Mouse (Mus musculus) stomach, adult 2 months (tissue): ENCODE data around the gene Actr6. TPM values are rescaled to one million over a fixed set of nuclear protein-coding genes. Genes with fewer than 3 reads are reported as not detected.

Source experiments
- polyA plus RNA-seq: library from polyadenylated mRNA; depleted of rRNA; stranded (reverse); fragments of >200 nt; gene quantifications from 2 replicates; pipeline ENCODE4 v1.2.3, GENCODE M21; 2012; rRNA removed

The Actr6 gene
- 0.10 TPM in 1 of 2 replicates, not detected in the other for polyA plus RNA-seq

GRCm38 (mm10) chr10:89732001-89732794, at the start of gene Actr6:
Actr6 (minus strand) TSS chr10:89732295.

GRCm38 (mm10) chr10:89744871-89745665, 13.0 kb upstream of the Actr6 start, which contains the start of gene Uhrf1bp1l:
Uhrf1bp1l (plus strand) TSS chr10:89744991.

GRCm38 (mm10) chr10:89686139-89686808, 45.8 kb downstream of the Actr6 start, which contains the start of gene Scyl2:
Scyl2 (minus strand) TSS chr10:89686285.

Other genes with a start within 250 kb of the Actr6 start
- 1.2 and 1.4 TPM in 2 replicates for gene Nr1h4, start 198.7 kb downstream of the Actr6 start, polyA plus RNA-seq
- 0.04 TPM in 1 of 2 replicates, not detected in the other for gene Slc17a8, start 111.0 kb downstream of the Actr6 start, polyA plus RNA-seq
- 3.4 and 4.1 TPM in 2 replicates for gene Scyl2, start 46.0 kb downstream of the Actr6 start, polyA plus RNA-seq
- 3.2 and 3.7 TPM in 2 replicates for gene Uhrf1bp1l, start 12.7 kb upstream of the Actr6 start, polyA plus RNA-seq
- 0.13 and 0.14 TPM in 2 replicates for gene Anks1b, start 141.2 kb upstream of the Actr6 start, polyA plus RNA-seq